Mouse (Mus musculus): ENCODE data around the gene Lancl1.

- TF ChIP-seq CTCF (IDR thresholded peaks at IDR 0.05; ENCODE audit: borderline replicate concordance, control insufficient read depth, extremely low read depth, insufficient read depth, low read length, poor library complexity) (no peak), POLR2A (IDR thresholded peaks at IDR 0.05; ENCODE audit: control insufficient read depth, extremely low read depth, insufficient read depth, low read length, poor library complexity) (no peak)
Observed at GRCm38 (mm10) chr1:67039083-67039482, 411 bp upstream of the Lancl1 start.
